Mouse (Mus musculus): ENCODE results near the gene Pard6a.

Pard6a gene

GRCm38 (mm10) chr8:105702001-105702401, 1.1 kb downstream of the Pard6a start:
- DNase-seq = peak; percentile 95

GRCm38 (mm10) chr8:105702731-105703415, 1.9 kb downstream of the Pard6a start:
- peak; percentile 94 for DNase-seq

- peak; percentile 92 for DNase-seq
These were observed 3.3 kb downstream of the Pard6a start for GRCm38 (mm10) chr8:105704146-105704812.

GRCm38 (mm10) chr8:105704955-105705354, 4.0 kb downstream of the Pard6a start:
- DNase-seq = peak; percentile 88

GRCm38 (mm10) chr8:105706426-105706825, 5.5 kb downstream of the Pard6a start:
- DNase-seq = peak; percentile 86

- peak; percentile 99 for DNase-seq
These were observed 6.8 kb downstream of the Pard6a start, which contains the start of the genes 4933405L10Rik and Enkd1 for GRCm38 (mm10) chr8:105707498-105708403. Gene 4933405L10Rik (plus strand): TSS chr8:105707655. Gene Enkd1 (minus strand): TSS chr8:105708210.

- peak; percentile 88 for DNase-seq
These were observed 7.7 kb downstream of the Pard6a start for GRCm38 (mm10) chr8:105708675-105709074.

GRCm38 (mm10) chr8:105709317-105709716, 8.4 kb downstream of the Pard6a start:
- DNase-seq = peak; percentile 89

GRCm38 (mm10) chr8:105712286-105712685, 11.3 kb downstream of the Pard6a start:
- DNase-seq = peak; percentile 65

GRCm38 (mm10) chr8:105714139-105714538, 13.2 kb downstream of the Pard6a start:
- peak; percentile 96 for DNase-seq

- peak; percentile 92 for DNase-seq
These were observed 14.1 kb downstream of the Pard6a start for GRCm38 (mm10) chr8:105715042-105715441.

GRCm38 (mm10) chr8:105716302-105716945, 15.5 kb downstream of the Pard6a start:
- DNase-seq = peak; percentile 85

GRCm38 (mm10) chr8:105719637-105720036, 18.7 kb downstream of the Pard6a start:
- peak; percentile 76 for DNase-seq

- DNase-seq = peak; percentile 77
These were observed 21.9 kb downstream of the Pard6a start for GRCm38 (mm10) chr8:105722861-105723260.

GRCm38 (mm10) chr8:105725726-105726125, 24.8 kb downstream of the Pard6a start:
- DNase-seq = no peak

- peak; percentile 99 for DNase-seq
These were observed 26.6 kb downstream of the Pard6a start for GRCm38 (mm10) chr8:105727397-105728124.

- no peak for DNase-seq
These were observed 31.2 kb downstream of the Pard6a start for GRCm38 (mm10) chr8:105732186-105732585.

- DNase-seq = no peak
These were observed 38.3 kb downstream of the Pard6a start for GRCm38 (mm10) chr8:105739216-105739615.

GRCm38 (mm10) chr8:105743301-105743700, 42.4 kb downstream of the Pard6a start:
- no peak for DNase-seq

- DNase-seq = peak; percentile 96
These were observed 49.7 kb downstream of the Pard6a start for GRCm38 (mm10) chr8:105750606-105751005.

Data from heart, adult 11 months (tissue).